Mouse (Mus musculus) left cerebral cortex, postnatal 14 days (tissue): ENCODE measurements around the gene Rhbg. TPM values are rescaled to one million over a fixed set of nuclear protein-coding genes. Genes with fewer than 3 reads are reported as not detected.

Experiments used
- DNase-seq, 2 experiments: peaks; one replicate each; pipeline ENCODE4 v3.0.0; 2021 to 2022; ENCODE audit warnings: low spot score in 2 of 2, mixed read lengths in 1 of 2
- intact Hi-C: fragments of 180-260 bp; cut with DNase I; formaldehyde crosslinking; loops from one replicate; pipeline ENCODE4 v1.15.1; 2025
- microRNA-seq, 2 experiments: library from miRNA; unstranded; fragments of <30 nt; microRNA quantifications; one replicate each; pipeline ENCODE4 v1.2.0; 2022
- total RNA-seq, 2 experiments: library from RNA; stranded (reverse); gene quantifications; 2 replicates each; pipeline ENCODE4 v1.2.3; 2021

Gene Rhbg
- total RNA-seq, 2 experiments from 2014 or later, result 0.18 TPM; not detected in 1

DNA sequence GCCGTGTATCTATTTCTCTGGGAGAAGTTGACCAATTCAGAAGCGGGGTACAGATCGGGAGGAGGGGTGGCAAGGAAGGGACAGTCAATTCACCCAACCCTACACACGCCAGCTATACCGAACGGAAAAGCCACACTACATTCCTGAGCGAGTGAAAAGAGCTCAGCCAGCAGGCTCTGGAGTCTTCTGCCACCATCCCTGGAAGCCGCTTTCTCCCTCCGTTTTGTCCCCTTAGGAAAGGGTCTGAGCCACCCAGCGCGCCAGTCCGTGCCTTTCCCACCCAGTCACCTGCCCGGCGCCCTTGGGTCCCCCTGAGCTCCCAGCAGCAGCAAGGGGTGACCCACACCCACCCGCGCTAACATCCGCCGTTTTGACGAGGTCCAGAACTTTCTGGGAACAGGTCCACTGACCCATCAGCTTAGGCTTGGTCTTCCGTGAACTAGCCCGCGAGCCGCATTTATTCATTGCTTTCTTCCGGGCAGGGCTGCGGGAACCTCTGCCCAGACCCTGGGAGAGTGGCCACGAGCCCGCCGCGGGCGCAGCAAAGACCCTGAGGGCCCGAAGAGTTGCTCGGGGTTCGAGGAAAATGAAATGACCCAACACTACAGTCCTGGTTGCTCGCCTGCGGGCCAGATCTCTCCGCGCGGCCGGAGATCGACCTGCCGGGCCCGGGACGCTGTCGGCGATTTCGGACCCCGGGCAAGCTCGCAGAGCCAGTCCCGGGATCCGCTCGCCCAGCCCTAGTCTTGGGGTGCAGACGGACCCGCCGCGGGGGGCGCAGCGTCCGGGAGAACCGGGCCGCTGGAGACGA lies 54.1 kb downstream of the Rhbg start:
- intact Hi-C loops, result no loop called here
- DNase-seq, result peak in 1 of 2 experiments; percentile 26

DNA sequence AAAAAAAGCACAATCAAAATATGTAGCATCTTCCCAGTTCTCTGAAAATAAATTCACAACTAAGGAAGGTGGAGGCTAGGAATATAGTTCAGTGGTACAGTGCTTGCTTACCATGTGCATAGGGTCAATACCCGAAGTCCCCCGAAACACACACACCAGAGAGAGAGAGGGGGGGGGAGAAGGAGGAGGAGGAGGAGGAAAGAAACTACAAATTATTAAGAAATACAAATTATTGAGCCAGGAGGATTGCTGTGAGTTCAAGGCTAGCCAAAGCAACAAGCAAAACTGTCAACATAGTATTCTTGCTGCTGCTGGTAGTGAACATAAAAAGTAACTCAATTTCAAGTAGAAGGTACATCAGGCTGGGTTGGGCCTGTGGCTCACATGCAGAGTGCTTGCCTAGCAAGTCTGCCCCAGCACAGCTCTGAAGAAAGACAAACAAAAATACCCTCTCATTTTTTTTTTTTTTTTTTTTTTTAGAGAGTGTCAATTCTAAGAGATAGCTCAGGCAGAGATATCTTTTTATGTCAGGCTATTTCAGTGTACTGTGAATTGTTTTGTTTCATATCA lies 54.9 kb downstream of the Rhbg start:
- intact Hi-C loops, result no loop called here
- peak in 1 of 2 experiments; percentile 22 for DNase-seq

DNA sequence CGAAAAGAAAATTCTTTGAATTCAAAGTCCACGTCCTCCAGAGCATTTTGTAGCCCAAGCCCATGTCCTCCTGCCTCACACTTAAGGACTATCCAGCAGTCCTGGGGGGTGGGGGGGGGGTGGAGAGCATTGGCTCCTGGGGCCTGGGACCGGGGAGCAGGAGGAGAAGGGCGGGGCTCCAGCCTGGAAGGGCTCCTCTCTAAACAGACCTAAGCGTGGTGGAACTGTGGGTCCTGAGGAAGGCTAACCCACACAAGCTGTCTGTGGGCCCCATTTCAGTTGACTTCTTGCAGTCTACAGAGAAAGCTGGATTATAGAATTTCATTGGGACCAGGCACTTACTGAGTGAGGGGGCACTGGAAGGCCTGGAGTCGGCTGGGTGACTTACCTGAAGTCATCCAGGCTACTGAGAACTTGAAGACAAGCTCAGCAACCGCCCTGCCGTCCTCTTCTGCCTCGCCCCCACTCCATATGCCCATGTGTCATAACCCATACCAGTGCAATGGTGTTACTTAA lies 55.9 kb downstream of the Rhbg start:
- peak in 1 of 2 experiments; percentile 10 for DNase-seq
- intact Hi-C loops, result no loop called here

DNA sequence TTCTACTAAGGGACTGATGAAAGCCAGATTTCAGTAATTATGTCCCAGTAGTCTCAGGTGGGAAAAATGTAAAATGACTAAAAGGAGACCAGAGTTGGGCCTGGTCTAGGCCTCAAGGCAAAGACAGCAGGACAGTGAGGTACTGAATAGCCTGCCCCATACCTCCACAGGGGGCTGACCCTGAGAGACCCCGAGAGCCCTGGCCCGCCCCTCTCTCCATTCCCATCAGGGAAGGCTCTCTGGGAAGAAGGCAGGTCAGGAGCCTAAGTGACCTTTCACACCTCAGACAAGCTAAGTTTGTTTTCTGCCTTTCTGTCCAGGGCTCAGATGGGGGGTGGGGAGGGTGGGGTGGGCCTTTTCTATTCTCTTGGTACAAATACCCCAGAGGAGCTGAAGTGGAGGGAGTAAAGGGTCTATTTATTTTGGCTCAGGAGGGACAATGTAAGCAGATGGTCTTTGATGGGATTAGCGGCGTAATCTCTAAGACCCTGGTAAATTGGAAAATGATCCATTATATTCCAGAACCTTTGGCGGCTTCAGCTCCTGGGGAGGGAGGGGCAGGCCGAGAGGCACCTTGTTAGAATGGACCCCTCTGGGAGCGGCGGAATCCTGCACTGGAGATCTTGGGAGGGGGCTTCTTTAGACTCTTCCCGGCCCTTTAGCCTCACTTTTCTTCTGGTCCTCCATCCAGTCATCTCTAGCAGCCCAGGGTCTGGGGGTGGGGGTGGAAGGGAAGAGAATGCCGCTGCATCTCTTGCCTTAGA lies 56.6 kb downstream of the Rhbg start:
- intact Hi-C loops, result no loop called here

More for the DNA sequence above, 56.6 kb downstream of the Rhbg start:
- no peak for DNase-seq

Small RNA genes lying within 50 kb of the gene (microRNA-seq; reads per million reads assigned to microRNA genes)
- gene Gm25641, result 0 reads per million in 2 experiments
- 64.6 to 71.2 reads per million in 2 experiments for gene Mir3093
- gene Mir9-1, result 0 reads per million in 2 experiments

Other genes starting within 250 kb of the Rhbg start
- 1 to 10 TPM; 1.3 TPM for gene Hapln2, start 227.1 kb downstream of the Rhbg start, total RNA-seq
- gene Gpatch4, start 211.6 kb downstream of the Rhbg start, total RNA-seq, result 10 to 100 TPM; 15.5 to 16.5 TPM
- 10 to 100 TPM; 60.8 to 64.2 TPM for gene Naxe, start 196.2 kb downstream of the Rhbg start, total RNA-seq
- not detected for gene Ttc24, start 176.4 kb downstream of the Rhbg start, total RNA-seq
- gene Iqgap3, start 172.7 kb downstream of the Rhbg start, total RNA-seq, result 1 to 10 TPM in 1 of 2 experiments, under 1 TPM in 1; 0.66 to 1.2 TPM
- 100 to 1,000 TPM; 196 to 201 TPM for gene Mef2d, start 112.3 kb downstream of the Rhbg start, total RNA-seq
- under 1 TPM in 1 of 2 experiments, not detected in 1; 0.49 TPM for gene Gm38392, start 32.5 kb upstream of the Rhbg start, total RNA-seq
- gene Tsacc, start 42.3 kb upstream of the Rhbg start, total RNA-seq, result 1 to 10 TPM; 2.6 to 3.9 TPM
- gene Cct3, start 42.4 kb upstream of the Rhbg start, total RNA-seq, result 100 to 1,000 TPM; 163 to 170 TPM
- 10 to 100 TPM; 84.4 to 93.6 TPM for gene Glmp, start 70.3 kb upstream of the Rhbg start, total RNA-seq
- under 1 TPM; 0.99 TPM for gene Tmem79, start 81.4 kb upstream of the Rhbg start, total RNA-seq
- gene Smg5, start 81.6 kb upstream of the Rhbg start, total RNA-seq, result 10 to 100 TPM; 69.6 to 72.0 TPM
- gene Paqr6, start 109.9 kb upstream of the Rhbg start, total RNA-seq, result 1 to 10 TPM; 2.5 to 3.3 TPM
- under 1 TPM in 1 of 2 experiments, not detected in 1; 0.36 TPM for gene Bglap3, start 118.0 kb upstream of the Rhbg start, total RNA-seq
- 1 to 10 TPM in 1 of 2 experiments, not detected in 1; 1.4 TPM for gene Bglap2, start 124.0 kb upstream of the Rhbg start, total RNA-seq
- gene Bglap, start 129.8 kb upstream of the Rhbg start, total RNA-seq, result 1 to 10 TPM; 1.5 to 1.8 TPM
- 1 to 10 TPM; 5.7 to 7.8 TPM for gene Pmf1, start 155.6 kb upstream of the Rhbg start, total RNA-seq
- gene Slc25a44, start 170.4 kb upstream of the Rhbg start, total RNA-seq, result 10 to 100 TPM; 69.6 to 71.3 TPM
- gene Sema4a, start 206.5 kb upstream of the Rhbg start, total RNA-seq, result 10 to 100 TPM; 51.3 to 57.7 TPM